Mouse (Mus musculus) forebrain, embryonic 14.5 days (tissue): Measurements from ENCODE around the gene Olfr1368. TPM values are rescaled to one million over a fixed set of nuclear protein-coding genes. Genes with fewer than 3 reads are reported as not detected.
"Not testable (repeated sequence)": the region's sequence is repeated elsewhere in the genome, so short reads cannot be mapped to it uniquely, and the experiment has no call there.

Source experiments
- ATAC-seq: fragments of 200-750 bp; cut with Nextera tagmentation; 2 replicates; pipeline ENCODE4 v1.8.0; 2017; ENCODE audit warnings: mild to moderate bottlenecking, moderate library complexity
- DNase-seq: peaks from one replicate; pipeline ENCODE4 v3.0.0-alpha.2; 2015; ENCODE audit warnings: low spot score
- H3K27ac ChIP-seq: fragments of 300-500 bp; sonication (generic); 2 replicates; pipeline ENCODE4 v1.5.1; 2014; ENCODE audit warnings: low read depth, mild to moderate bottlenecking, control low read depth, low read length, moderate library complexity
- H3K27me3 ChIP-seq: fragments of 300-500 bp; sonication (generic); replicated peaks from 2 replicates; pipeline ENCODE4 v1.6.1; 2014; ENCODE audit warnings: low read length, control low read depth, mixed read lengths; ENCODE audit not compliant: control insufficient read depth, insufficient read depth
- H3K36me3 ChIP-seq: fragments of 300-500 bp; sonication (generic); 2 replicates; pipeline ENCODE4 v1.6.1; 2014; ENCODE audit warnings: low read length, control low read depth; ENCODE audit not compliant: control insufficient read depth, insufficient read depth
- H3K4me1 ChIP-seq: fragments of 300-500 bp; sonication (generic); 2 replicates; pipeline ENCODE4 v1.6.1; 2014; ENCODE audit warnings: antibody characterized with exemption, low read length, control low read depth; ENCODE audit not compliant: control insufficient read depth, insufficient read depth
- H3K4me2 ChIP-seq: fragments of 300-500 bp; sonication (generic); 2 replicates; pipeline ENCODE4 v1.6.1; 2014; ENCODE audit warnings: mild to moderate bottlenecking, control low read depth, low read length
- H3K4me3 ChIP-seq: fragments of 300-500 bp; sonication (generic); 2 replicates; pipeline ENCODE4 v1.5.1; 2014; ENCODE audit warnings: low read depth, low read length, control low read depth
- H3K9ac ChIP-seq: fragments of 300-500 bp; sonication (generic); 2 replicates; pipeline ENCODE4 v1.6.1; 2014; ENCODE audit warnings: mild to moderate bottlenecking, low read length, control low read depth, moderate library complexity
- H3K9me3 ChIP-seq: fragments of 300-500 bp; sonication (generic); replicated peaks from 2 replicates; pipeline ENCODE4 v1.6.1; 2016; ENCODE audit warnings: low read length, control low read depth, mixed read lengths; ENCODE audit not compliant: control insufficient read depth
- WGBS: fragments of 180-500 bp; shearing (Covaris S2); extraction: QIAGEN DNeasy Blood & Tissue Kit; methylation state at CpG from one replicate; pipeline ENCODE4 v1.1.7; 2014; 5-methylcytosine and 5-hydroxymethylcytosine counted together
- polyA plus RNA-seq: library from polyadenylated mRNA; unstranded; fragments of >200 nt; fragmentation: Nextera tagmentation; extraction: Ambion mirVana; gene quantifications from 2 replicates; pipeline ENCODE4 v1.2.1, GENCODE M21; 2014

The Olfr1368 gene
- polyA plus RNA-seq, 1 experiment from 2014 or later = not detected

GRCm38 (mm10) chr13:21160657-21161590 is 15.3 kb upstream of the Olfr1368 start:
- Histone ChIP-seq H3K27me3 (no peaks in the 10 kb centered on the region), H3K4me3 (peak overlapping the region; percentile 43), H3K9ac (no peak overlapping the region; the same call in 1 of the 2 replicates), H3K9me3 (no peaks in the 10 kb centered on the region), H3K27ac (no peak overlapping the region), H3K4me2 (peak overlapping the region; percentile 92), H3K36me3 (no peaks in the 10 kb centered on the region), H3K4me1 (peaks cover 5% of the 10 kb centered on the region; the same call in 1 of the 2 replicates)
- ATAC-seq (peak; percentile 92), DNase-seq (peak; percentile 96)
- under 1% methylated on average over 32 of the region's 32 CpGs for WGBS

- Histone ChIP-seq H3K4me3 (peak overlapping the region; percentile 43), H3K9ac (peak overlapping the region; percentile 56), H3K27ac (no peak overlapping the region), H3K27me3 (no peaks in the 10 kb centered on the region), H3K4me1 (peaks cover 5% of the 10 kb centered on the region; the same call in 1 of the 2 replicates), H3K36me3 (no peaks in the 10 kb centered on the region), H3K4me2 (peak overlapping the region; percentile 92), H3K9me3 (no peaks in the 10 kb centered on the region)
- 0% methylated on average over 16 of the region's 16 CpGs for WGBS
- DNase-seq = peak; percentile 33
- ATAC-seq = peak; percentile 21
These were observed 14.4 kb upstream of the Olfr1368 start for GRCm38 (mm10) chr13:21160041-21160511.

- Histone ChIP-seq H3K4me2 (peak overlapping the region; percentile 92), H3K4me1 (peaks cover 5% of the 10 kb centered on the region; the same call in 1 of the 2 replicates), H3K36me3 (no peaks in the 10 kb centered on the region), H3K4me3 (peak overlapping the region; percentile 43), H3K27ac (no peak overlapping the region), H3K9ac (peak overlapping the region; percentile 56), H3K9me3 (no peaks in the 10 kb centered on the region), H3K27me3 (no peaks in the 10 kb centered on the region)
- 0% methylated on average over 15 of the region's 15 CpGs for WGBS
- ATAC-seq = no peak
- peak; percentile 53 for DNase-seq
These were observed 13.8 kb upstream of the Olfr1368 start for GRCm38 (mm10) chr13:21159475-21159819.

- H3K27ac ChIP-seq = no peak overlapping the region
- WGBS = under 1% methylated on average over 19 of the region's 19 CpGs
- H3K4me1 ChIP-seq = peaks cover 5% of the 10 kb centered on the region; the same call in 1 of the 2 replicates
- peak overlapping the region; percentile 56 for H3K9ac ChIP-seq
- no peaks in the 10 kb centered on the region for H3K9me3 ChIP-seq
- peak overlapping the region; percentile 43 for H3K4me3 ChIP-seq
- H3K4me2 ChIP-seq = peak overlapping the region; percentile 92
- peak; percentile 18; the same call in 1 of the 2 replicates for ATAC-seq
- no peaks in the 10 kb centered on the region for H3K36me3 ChIP-seq
- no peaks in the 10 kb centered on the region for H3K27me3 ChIP-seq
- peak; percentile 92 for DNase-seq
These were observed 13.3 kb upstream of the Olfr1368 start for GRCm38 (mm10) chr13:21158785-21159474.

- 6% methylated on average over 9 of the region's 9 CpGs for WGBS
- Histone ChIP-seq H3K4me1 (peaks cover 5% of the 10 kb centered on the region; the same call in 1 of the 2 replicates), H3K4me2 (peak overlapping the region; percentile 92), H3K9me3 (no peaks in the 10 kb centered on the region), H3K36me3 (no peaks in the 10 kb centered on the region), H3K4me3 (0 out of 2 replicates have a peak overlapping the region, but pooled peaks have one; percentile 43), H3K27me3 (no peaks in the 10 kb centered on the region), H3K9ac (no peak overlapping the region), H3K27ac (no peak overlapping the region)
- DNase-seq (no peak), ATAC-seq (no peak)
These were observed 12.4 kb upstream of the Olfr1368 start for GRCm38 (mm10) chr13:21158071-21158470.

- Histone ChIP-seq H3K4me1 (peaks cover 3% of the 10 kb centered on the region; the same call in 1 of the 2 replicates), H3K4me3 (no peak overlapping the region), H3K4me2 (no peak overlapping the region), H3K9ac (no peak overlapping the region), H3K27me3 (no peaks in the 10 kb centered on the region), H3K36me3 (no peaks in the 10 kb centered on the region), H3K9me3 (no peaks in the 10 kb centered on the region), H3K27ac (no peak overlapping the region)
- DNase-seq (no peak), ATAC-seq (no peak)
- WGBS = 92% methylated on average over 5 of the region's 5 CpGs
These were observed 10.2 kb upstream of the Olfr1368 start for GRCm38 (mm10) chr13:21155888-21156287.

GRCm38 (mm10) chr13:21142421-21142820 is 3.2 kb downstream of the Olfr1368 start:
- 54% methylated on average over 8 of the region's 8 CpGs for WGBS
- H3K4me3 ChIP-seq = no peak overlapping the region
- no peaks in the 10 kb centered on the region for H3K36me3 ChIP-seq
- H3K4me1 ChIP-seq = no peaks in the 10 kb centered on the region
- H3K9ac ChIP-seq = no peak overlapping the region
- H3K4me2 ChIP-seq = no peak overlapping the region
- H3K27me3 ChIP-seq = no peaks in the 10 kb centered on the region
- H3K27ac ChIP-seq = no peak overlapping the region
- DNase-seq = no peak
- H3K9me3 ChIP-seq = no peaks in the 10 kb centered on the region
- ATAC-seq = no peak

- H3K4me3 ChIP-seq, H3K4me1 ChIP-seq, H3K27me3 ChIP-seq, H3K36me3 ChIP-seq, H3K9ac ChIP-seq, DNase-seq, H3K9me3 ChIP-seq, H3K27ac ChIP-seq, H3K4me2 ChIP-seq, ATAC-seq: not testable (repeated sequence)
- 72% methylated on average over 3 of the region's 3 CpGs for WGBS
These were observed 16.3 kb downstream of the Olfr1368 start, which contains the start of gene Olfr263 for GRCm38 (mm10) chr13:21129339-21129738. Gene Olfr263 (plus strand): TSS chr13:21129639.
